Mouse (Mus musculus) cerebellum, postnatal 10 days (tissue): ENCODE data around the gene Ppfia2.

Experiments used
- DNase-seq, 2 experiments: peaks; one replicate each; pipeline ENCODE4 v3.0.0; 2021; ENCODE audit warnings: mixed read lengths in 2 of 2

The Ppfia2 gene

DNA sequence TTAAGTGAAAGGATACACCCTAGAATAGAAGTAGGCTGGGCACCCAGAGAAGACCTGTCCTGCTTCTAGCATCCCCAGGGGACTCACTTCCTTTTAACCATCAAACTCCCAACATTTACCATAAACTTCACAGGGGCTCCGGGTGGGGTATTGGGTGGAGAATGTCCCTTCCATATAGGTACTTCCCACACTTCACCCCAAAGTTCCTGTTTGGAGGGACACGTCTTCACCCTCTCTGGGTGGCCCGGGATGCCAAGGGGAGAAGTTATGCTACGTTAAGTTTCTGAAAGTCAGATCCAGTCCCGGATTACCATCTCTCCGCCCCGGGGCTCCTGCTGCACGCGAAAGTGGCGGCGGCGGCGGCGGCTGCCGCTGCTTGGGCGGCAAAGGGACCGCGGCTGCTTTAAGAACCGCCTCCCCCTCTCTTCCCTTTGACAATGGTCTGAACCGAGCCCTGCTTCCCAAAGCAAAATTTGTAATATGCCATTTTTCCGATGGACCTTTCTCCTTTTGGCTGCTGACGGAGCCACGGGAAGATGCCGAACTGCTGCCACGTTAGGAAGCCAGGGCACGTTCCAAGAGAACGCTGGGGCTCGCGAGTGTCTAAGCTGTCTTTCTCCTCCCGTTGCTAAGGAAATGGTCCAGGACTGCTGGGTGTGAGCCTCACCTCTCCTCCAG is at the start of gene Ppfia2:
Gene Ppfia2, plus strand, starts transcription at position 485 of the 678 bp plus-strand sequence.
- peak; percentile 89 for DNase-seq

DNA sequence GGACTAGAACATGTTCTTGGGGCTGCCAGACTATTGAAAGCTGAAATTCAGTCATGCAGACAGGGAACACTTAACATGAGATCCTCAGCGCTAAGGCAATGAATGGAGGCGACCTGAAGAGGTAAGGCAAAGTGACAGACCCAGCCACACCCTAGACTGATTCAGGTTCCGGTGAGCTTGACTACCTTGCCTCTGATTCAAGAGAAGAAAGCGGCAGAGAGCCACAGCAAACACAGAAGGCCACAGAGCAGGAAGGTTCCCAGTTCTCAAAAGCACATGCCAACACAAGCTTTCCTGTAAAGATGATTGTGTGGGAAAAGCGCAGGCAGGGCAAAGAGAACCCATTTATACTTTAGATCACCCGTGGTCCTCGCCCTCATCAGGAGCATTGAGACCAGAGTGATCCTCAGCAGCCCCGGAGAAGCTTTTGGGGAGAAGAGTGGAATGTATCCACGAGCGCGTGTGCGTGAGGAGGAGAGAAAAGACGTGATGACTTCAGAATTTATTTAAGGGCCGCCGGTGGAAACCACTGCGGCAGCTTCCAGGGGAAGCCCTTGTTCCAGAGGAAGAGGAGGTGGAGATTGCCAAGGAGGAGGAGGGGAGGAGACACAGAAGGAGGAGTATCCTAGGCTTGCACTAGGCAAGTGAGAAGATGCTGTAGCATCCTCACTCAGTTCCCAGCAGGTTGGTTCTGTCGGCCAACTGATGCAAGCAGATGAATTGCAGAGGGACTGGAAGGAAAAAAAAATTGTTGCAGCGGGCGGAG is 1.0 kb upstream of the Ppfia2 start:
- peak; percentile 90 to 92 for DNase-seq

DNA sequence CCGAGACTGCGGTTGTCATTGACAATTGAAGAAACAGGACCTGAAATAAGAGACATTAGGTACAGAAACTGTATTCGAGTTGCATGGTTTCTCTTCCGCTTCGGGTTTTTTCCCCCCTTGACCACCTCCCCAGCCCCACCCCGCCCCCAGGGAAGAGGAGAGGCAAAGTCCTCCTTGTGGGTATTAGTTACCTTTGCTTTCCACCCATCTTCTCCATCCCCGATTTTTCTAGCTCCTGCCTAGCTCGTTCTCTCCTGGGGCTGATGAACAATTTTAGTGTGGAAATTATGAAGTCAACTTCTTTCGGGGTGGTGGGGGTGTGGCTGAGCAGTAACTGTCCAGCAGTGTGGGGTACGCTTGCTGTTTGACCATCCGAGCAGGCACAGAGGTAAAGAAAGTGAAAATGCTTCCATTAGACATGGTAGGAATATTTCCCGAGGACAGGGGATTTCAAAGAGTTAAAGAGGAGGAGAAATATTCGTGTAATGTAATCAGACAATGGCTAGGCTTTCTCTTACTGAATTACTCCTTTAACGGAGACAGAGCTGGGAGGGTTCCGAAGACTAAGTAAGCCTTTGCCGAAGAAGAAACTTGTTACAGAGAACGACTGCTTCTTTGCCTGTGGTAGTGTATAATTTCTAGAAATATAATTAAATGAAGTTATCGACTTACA is 530 bp downstream of the Ppfia2 start:
- peak; percentile 46 to 53 for DNase-seq

GRCm38 (mm10) chr10:106509281-106510165 is 39.4 kb downstream of the Ppfia2 start:
- peak; percentile 16 to 19 for DNase-seq

DNA sequence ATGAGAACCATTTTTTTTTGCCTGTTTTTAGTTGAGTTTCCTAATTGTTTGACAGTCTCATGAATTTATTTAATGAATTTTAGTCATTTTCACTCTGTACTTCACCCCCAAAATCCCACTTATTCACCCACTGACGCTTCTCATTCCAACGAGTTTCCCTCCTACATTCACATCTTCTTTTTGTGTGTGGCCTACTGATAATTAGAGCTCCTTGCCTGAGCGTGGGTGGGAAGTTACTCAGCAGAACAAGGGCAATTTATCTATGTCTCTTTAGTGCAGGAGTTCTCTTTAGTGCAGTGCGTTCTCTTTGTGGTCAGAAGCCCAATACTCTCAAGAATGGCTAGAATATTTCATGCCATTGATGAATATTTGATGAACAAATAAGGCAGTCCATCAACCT is 95.9 kb downstream of the Ppfia2 start:
- no peak for DNase-seq

DNA sequence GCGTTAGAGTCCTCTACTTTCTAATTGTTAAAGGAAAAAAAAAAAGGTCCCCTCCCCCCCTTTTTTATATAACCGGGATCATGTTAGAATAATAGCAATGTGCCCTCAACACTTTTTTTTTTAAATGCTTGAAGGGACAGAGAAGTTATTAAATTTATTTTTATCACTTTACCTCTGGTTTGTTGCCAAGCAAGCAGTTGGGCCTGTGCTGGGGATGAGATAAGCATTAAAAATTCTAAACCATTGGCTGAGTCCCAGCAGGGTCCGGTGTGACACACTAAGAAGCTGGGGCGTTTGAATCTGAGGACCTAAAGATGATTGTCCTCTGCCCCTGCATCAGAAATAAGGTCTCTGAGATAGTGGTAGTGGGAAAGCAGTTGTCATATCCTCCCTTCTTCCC is 114.9 kb downstream of the Ppfia2 start:
- peak; percentile 24 to 29 for DNase-seq

DNA sequence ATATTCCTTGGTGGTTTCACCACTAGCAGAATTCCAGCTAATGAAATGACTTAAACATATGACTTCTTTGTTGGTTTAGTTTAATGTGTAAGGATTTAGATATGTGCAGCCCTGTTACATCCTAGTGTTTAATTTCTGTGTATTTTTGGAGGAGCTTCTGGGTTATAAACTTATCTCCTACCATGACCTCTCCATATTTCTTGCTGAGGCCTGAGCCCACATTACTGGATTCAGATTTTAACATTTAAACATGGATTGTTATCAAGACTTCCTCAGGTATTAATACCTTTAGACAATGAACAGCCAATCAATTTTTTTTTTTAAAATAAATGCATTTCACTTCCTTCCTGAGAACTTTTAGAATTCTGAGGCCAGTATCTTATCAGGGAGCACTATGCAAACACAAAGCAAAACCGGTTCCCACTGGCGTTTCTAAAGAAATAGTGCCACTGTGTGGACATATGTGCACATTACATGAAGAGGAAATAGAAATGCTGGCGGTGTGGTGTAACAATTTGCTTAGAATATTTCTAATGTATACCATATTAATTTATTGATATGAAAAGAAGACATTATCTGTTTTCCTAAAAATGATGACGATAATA is 115.4 kb downstream of the Ppfia2 start:
- peak; percentile 67 to 75 for DNase-seq

GRCm38 (mm10) chr10:106587817-106588216 is 117.7 kb downstream of the Ppfia2 start:
- DNase-seq: no peak

GRCm38 (mm10) chr10:106590944-106591343 is 120.8 kb downstream of the Ppfia2 start:
- no peak for DNase-seq

GRCm38 (mm10) chr10:106596976-106597375 is 126.8 kb downstream of the Ppfia2 start:
- no peak for DNase-seq

- DNase-seq: no peak
Measured at GRCm38 (mm10) chr10:106603319-106603898, 133.3 kb downstream of the Ppfia2 start.

DNA sequence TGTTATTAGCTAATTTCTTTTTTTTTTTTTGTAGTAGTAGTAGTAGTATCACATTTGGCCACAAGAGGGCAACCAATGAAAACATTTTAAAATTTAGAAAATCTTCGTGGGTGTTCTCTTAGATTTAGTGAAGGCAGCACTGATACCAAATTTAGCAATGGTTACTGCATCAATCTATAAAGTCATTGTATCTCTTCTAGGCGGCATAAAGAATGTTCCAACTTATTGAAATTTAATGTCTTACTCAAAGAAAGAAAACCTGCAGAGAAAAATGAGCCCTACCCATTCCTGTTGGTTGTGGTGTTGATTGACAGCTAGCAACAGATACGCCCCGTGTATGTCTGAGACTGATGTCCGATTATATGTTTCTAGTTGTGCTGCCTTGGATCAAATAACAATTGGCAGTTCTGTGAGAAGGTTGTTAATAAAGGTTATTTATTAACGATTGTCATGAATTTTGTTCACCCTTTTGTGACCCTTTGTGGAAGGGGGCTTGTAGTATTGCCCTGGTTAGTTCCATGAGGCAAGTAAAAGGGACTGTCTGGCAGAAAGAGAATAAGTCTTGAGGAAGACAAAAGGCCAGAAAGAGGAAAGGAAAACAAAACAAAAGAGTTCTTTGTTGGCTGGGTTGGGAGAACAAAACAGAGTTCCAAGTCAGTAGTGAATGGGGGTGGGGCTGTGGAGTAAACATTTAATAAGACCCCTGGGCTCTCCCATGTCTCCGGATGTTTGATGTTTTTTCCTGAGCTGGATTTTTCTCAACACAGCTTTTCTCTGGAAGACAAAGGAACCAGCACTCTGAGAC is 139.2 kb downstream of the Ppfia2 start:
- DNase-seq: peak in 1 of 2 experiments; percentile 71

DNA sequence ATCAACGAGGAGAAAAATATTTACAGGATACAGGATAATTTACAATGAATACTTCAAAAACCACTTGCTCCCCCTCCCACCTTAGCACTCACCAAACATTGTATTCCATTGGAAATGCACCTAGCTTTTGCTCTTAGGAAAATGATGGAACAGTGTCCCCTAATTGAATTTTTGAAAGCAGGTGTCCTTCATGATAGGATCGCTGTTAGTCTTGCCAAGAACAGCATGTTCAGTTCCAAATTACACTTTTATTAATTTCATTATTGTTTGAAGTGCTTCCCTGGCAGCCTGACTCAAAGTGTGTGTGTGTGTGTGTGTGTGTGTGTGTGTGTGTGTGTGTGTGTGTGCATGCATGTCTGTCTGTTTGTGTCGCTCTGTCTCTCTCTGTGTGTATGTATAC is 140.1 kb downstream of the Ppfia2 start:
- peak in 1 of 2 experiments; percentile 12 for DNase-seq

DNA sequence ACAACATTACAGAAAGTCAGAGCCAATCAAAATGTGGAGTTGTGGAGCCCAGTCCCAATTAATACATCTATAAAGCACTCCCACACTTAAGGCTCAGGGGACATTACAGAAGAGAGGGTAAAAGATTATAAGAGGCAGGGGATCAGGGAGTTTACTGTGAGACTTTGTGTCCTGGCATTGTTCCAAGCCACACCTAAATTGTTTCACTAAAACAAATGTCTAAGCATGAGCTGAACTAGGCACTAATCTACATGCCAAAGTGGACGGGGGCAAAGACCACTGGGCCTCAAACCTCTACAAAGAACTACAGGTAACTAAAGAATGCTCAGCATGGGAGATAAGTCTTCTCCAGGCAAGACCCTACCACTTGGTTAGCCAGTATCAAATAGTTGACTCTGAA is 148.1 kb downstream of the Ppfia2 start:
- no peak for DNase-seq

DNA sequence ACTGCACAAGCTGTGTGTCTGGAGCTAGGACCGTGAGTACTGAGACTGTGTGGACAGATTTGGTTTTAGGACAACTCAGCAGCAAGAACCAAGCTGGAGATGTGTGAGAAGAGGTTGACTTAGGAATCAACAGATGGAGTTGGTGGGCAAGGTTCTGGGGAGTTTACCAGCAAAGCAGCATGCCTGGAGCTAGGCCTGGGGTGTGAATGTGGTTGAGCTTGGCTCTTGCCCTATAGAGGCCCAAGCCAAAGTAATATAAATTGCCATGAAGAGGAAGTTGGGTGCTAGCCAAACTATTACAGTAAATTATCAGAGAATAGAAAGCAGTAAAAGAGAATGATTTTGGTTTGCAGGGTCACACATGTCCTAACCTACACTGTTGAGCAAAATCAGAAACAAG is 150.8 kb downstream of the Ppfia2 start:
- peak; percentile 33 to 48 for DNase-seq

DNA sequence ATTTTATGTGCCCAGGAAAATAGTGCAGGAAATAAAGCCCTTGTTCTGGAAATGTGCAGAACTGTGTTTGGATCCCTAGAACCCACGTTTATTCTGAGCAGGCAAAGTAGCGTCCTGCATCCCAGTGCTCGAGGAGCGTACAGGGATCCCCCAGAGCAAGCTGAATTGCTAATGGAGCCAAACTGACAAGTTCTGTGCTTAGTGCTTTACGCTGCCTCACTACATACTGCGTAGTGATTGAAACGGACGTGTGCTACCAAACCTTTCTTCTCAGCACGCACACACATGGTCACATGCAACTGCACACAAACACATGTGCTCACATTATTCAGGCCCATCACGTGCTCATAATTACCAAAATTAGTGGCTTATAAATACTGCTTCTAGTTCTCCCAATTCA is 153.2 kb downstream of the Ppfia2 start:
- DNase-seq: no peak

GRCm38 (mm10) chr10:106632171-106632935 is 162.2 kb downstream of the Ppfia2 start:
- peak; percentile 78 to 84 for DNase-seq

GRCm38 (mm10) chr10:106633898-106634297 is 163.8 kb downstream of the Ppfia2 start:
- DNase-seq: peak; percentile 50

GRCm38 (mm10) chr10:106652276-106652675 is 182.1 kb downstream of the Ppfia2 start:
- DNase-seq: no peak

- DNase-seq: no peak
Measured at GRCm38 (mm10) chr10:106665221-106665620, 195.1 kb downstream of the Ppfia2 start.
